Mouse (Mus musculus) cortical plate, adult 2 months (tissue): ENCODE data around the gene Ncbp2.
A peak's percentile ranks its signal among the peaks of the same experiment; 100 is the strongest.

Experiments
- CTCF ChIP-seq: fragments of 200-500 bp; IDR thresholded peaks from 2 replicates; pipeline ENCODE4 v1.5.1; 2011; ENCODE audit warnings: mild to moderate bottlenecking, control low read depth, low read length; ENCODE audit not compliant: insufficient read depth; ENCODE audit errors: extremely low read depth
- POLR2A ChIP-seq: fragments of 200-500 bp; IDR thresholded peaks from 2 replicates; pipeline ENCODE4 v1.6.1; 2011; ENCODE audit warnings: mild to moderate bottlenecking, low read length, control low read depth; ENCODE audit not compliant: insufficient read depth; ENCODE audit errors: extremely low read depth

- TF ChIP-seq POLR2A, result 0 out of 2 replicates have a peak, but pooled peaks have one; percentile 52
- TF ChIP-seq CTCF, result no peak
These were observed 13.0 kb upstream of the Ncbp2 start for GRCm38 (mm10) chr16:31935091-31935979.
